Mouse (Mus musculus) right cerebral cortex, adult 18-20 months (tissue): ENCODE measurements around the gene Slain1.
"Not testable (repeated sequence)": the region's sequence is repeated elsewhere in the genome, so short reads cannot be mapped to it uniquely, and the experiment has no call there.

Source experiments
- DNase-seq: peaks from one replicate; pipeline ENCODE4 v3.0.0; 2022; ENCODE audit warnings: mixed read lengths

The Slain1 gene

GRCm38 (mm10) chr14:103728506-103728905 lies 78.5 kb downstream of the Slain1 start:
- no peak for DNase-seq

- DNase-seq = no peak
These were observed 79.1 kb downstream of the Slain1 start for GRCm38 (mm10) chr14:103728951-103729725.

- no peak for DNase-seq
These were observed 79.8 kb downstream of the Slain1 start for GRCm38 (mm10) chr14:103729760-103730367.

GRCm38 (mm10) chr14:103732626-103733025 lies 82.6 kb downstream of the Slain1 start:
- no peak for DNase-seq

- no peak for DNase-seq
These were observed 91.2 kb downstream of the Slain1 start for GRCm38 (mm10) chr14:103741216-103741615.

- DNase-seq = no peak
These were observed 92.1 kb downstream of the Slain1 start for GRCm38 (mm10) chr14:103742150-103742549.

GRCm38 (mm10) chr14:103747345-103747744 lies 97.3 kb downstream of the Slain1 start:
- no peak for DNase-seq

GRCm38 (mm10) chr14:103750638-103751037 lies 100.6 kb downstream of the Slain1 start:
- DNase-seq = not testable (repeated sequence)

GRCm38 (mm10) chr14:103751384-103751783 lies 101.4 kb downstream of the Slain1 start:
- DNase-seq = peak; percentile 35

GRCm38 (mm10) chr14:103752773-103753172 lies 102.7 kb downstream of the Slain1 start:
- no peak for DNase-seq

- no peak for DNase-seq
These were observed 104.0 kb downstream of the Slain1 start for GRCm38 (mm10) chr14:103754041-103754440.

- no peak for DNase-seq
These were observed 104.4 kb downstream of the Slain1 start for GRCm38 (mm10) chr14:103754465-103754864.
